Mouse (Mus musculus) MEL (cell line): ENCODE data around the gene Gnl1.

Experiments used
- CTCF ChIP-seq, 3 experiments: IDR thresholded peaks in 2 of 3; conservative IDR thresholded peaks in 1 of 3; 2 replicates each; pipeline ENCODE4 v1.5.1; 2011 to 2012; ENCODE audit warnings: low read length in 3 of 3, low read depth in 2 of 3, mild to moderate bottlenecking in 2 of 3, improper control_type of control experiment in 1 of 3, inconsistent platforms in 1 of 3, mixed read lengths in 1 of 3, moderate library complexity in 1 of 3; ENCODE audit not compliant: control insufficient read depth in 1 of 3, insufficient read depth in 1 of 3, poor library complexity in 1 of 3, severe bottlenecking in 1 of 3
- E2F4 ChIP-seq: IDR thresholded peaks from 2 replicates; pipeline ENCODE4 v1.6.1; 2011; ENCODE audit warnings: low read depth, low read length, improper control_type of control experiment, borderline replicate concordance
- EP300 ChIP-seq, 2 experiments: IDR thresholded peaks; 2 replicates each; pipeline ENCODE4 v1.6.1; 2011; ENCODE audit warnings: improper control_type of control experiment in 2 of 2, low read length in 2 of 2, low read depth in 1 of 2, mild to moderate bottlenecking in 1 of 2
- GATA1 ChIP-seq: IDR thresholded peaks from 2 replicates; pipeline ENCODE4 v1.6.1; 2011; ENCODE audit warnings: low read depth, low read length, improper control_type of control experiment
- MXI1 ChIP-seq: IDR thresholded peaks from 2 replicates; pipeline ENCODE4 v1.6.1; 2011; ENCODE audit warnings: mild to moderate bottlenecking, low read depth, low read length, improper control_type of control experiment
- NRF1 ChIP-seq: IDR thresholded peaks from 2 replicates; pipeline ENCODE4 v1.6.1; 2014; ENCODE audit warnings: low read depth, mild to moderate bottlenecking, inconsistent platforms, low read length, improper control_type of control experiment, moderate library complexity; ENCODE audit not compliant: poor library complexity, insufficient read depth, severe bottlenecking
- POLR2A ChIP-seq, 2 experiments: IDR thresholded peaks; 2 replicates each; pipeline ENCODE4 v1.6.1; 2011 to 2012; ENCODE audit warnings: low read length in 2 of 2, mild to moderate bottlenecking in 2 of 2, control low read depth in 1 of 2, improper control_type of control experiment in 1 of 2, low read depth in 1 of 2, moderate library complexity in 1 of 2; ENCODE audit not compliant: control insufficient read depth in 1 of 2, insufficient read depth in 1 of 2, poor library complexity in 1 of 2
- POLR2AphosphoS2 ChIP-seq: IDR thresholded peaks from 2 replicates; pipeline ENCODE4 v1.6.1; 2011; ENCODE audit warnings: low read length, improper control_type of control experiment
- RAD21 ChIP-seq: IDR thresholded peaks from 2 replicates; pipeline ENCODE4 v1.6.1; 2011; ENCODE audit warnings: mild to moderate bottlenecking, low read depth, low read length, improper control_type of control experiment
- RCOR1 ChIP-seq: IDR thresholded peaks from 2 replicates; pipeline ENCODE4 v1.6.1; 2012; ENCODE audit warnings: low read depth, mild to moderate bottlenecking, inconsistent platforms, low read length, improper control_type of control experiment
- UBTF ChIP-seq: IDR thresholded peaks from 2 replicates; pipeline ENCODE4 v1.6.1; 2012; ENCODE audit warnings: low read depth, mild to moderate bottlenecking, inconsistent platforms, low read length, improper control_type of control experiment, moderate library complexity, borderline replicate concordance; ENCODE audit not compliant: insufficient read depth

DNA sequence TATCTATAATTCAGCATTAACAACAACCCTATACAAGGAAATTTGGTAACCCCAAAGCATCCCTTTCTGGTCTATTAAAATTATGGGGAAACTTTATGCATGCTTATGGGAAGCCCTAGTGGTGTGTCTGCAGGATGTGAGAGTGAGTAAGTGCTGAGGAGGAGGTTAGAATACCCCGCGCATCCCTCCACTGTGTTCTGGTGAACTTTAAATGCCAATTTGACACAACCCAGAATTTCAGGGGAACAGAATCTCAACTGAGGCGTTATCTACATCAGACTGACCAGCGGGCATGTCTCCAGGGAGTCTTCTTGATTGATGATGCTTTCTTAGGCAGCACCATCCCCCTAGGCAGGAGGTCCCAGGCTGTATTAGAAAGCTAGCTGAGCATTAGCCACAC lies 46.2 kb downstream of the Gnl1 start:
- no peak for TF ChIP-seq MXI1
- TF ChIP-seq CTCF (IDR thresholded peaks at IDR 0.05 in 2 of 3, conservative IDR thresholded peaks at IDR 0.05 in 1 of 3; ENCODE audit: control insufficient read depth in 1 of 3, insufficient read depth in 1 of 3, low read depth in 2 of 3, low read length in 3 of 3, poor library complexity in 1 of 3, severe bottlenecking in 1 of 3) = no peak
- TF ChIP-seq NRF1 = no peak
- no peak for TF ChIP-seq RCOR1
- TF ChIP-seq GATA1 = no peak
- TF ChIP-seq RAD21 = no peak
- TF ChIP-seq E2F4 = no peak
- TF ChIP-seq POLR2A (IDR thresholded peaks at IDR 0.05; ENCODE audit: control insufficient read depth in 1 of 2, insufficient read depth in 1 of 2, low read depth in 1 of 2, low read length in 2 of 2, poor library complexity in 1 of 2) = no peak
- TF ChIP-seq POLR2AphosphoS2 = no peak
- no peak for TF ChIP-seq EP300 (IDR thresholded peaks at IDR 0.05; ENCODE audit: low read depth in 1 of 2, low read length in 2 of 2)
- no peak for TF ChIP-seq UBTF
